Mouse (Mus musculus) embryonic fibroblast, embryonic 13.5 days (primary cell): Measurements from ENCODE around the gene Ino80b.

Experiments used
- CTCF ChIP-seq: IDR thresholded peaks from 2 replicates; pipeline ENCODE4 v1.5.1; 2011; ENCODE audit warnings: mild to moderate bottlenecking, control low read depth, low read length, moderate library complexity, borderline replicate concordance; ENCODE audit not compliant: insufficient read depth
- POLR2A ChIP-seq: IDR thresholded peaks from 2 replicates; pipeline ENCODE4 v1.6.1; 2011; ENCODE audit warnings: low read depth, mild to moderate bottlenecking, control low read depth, low read length, moderate library complexity

GRCm38 (mm10) chr6:83142211-83142731 lies 17.0 kb upstream of the Ino80b start:
- TF ChIP-seq POLR2A (no peak), CTCF (no peak)
